Mouse (Mus musculus) embryonic facial prominence, embryonic 10.5 days (tissue): ENCODE data around the gene Calcoco2. TPM values are rescaled to one million over a fixed set of nuclear protein-coding genes. Genes with fewer than 3 reads are reported as not detected.

Experiments used
- DNase-seq: peaks from one replicate; pipeline ENCODE4 v3.0.0-alpha.2; 2017; ENCODE audit warnings: low spot score
- H3K27ac ChIP-seq: fragments of 300-500 bp; sonication (generic); replicated peaks from 2 replicates; pipeline ENCODE4 v1.5.1; 2016; ENCODE audit warnings: mild to moderate bottlenecking
- H3K27me3 ChIP-seq: fragments of 300-500 bp; sonication (generic); replicated peaks from 2 replicates; pipeline ENCODE4 v1.6.1; 2016; ENCODE audit warnings: low read depth, mild to moderate bottlenecking; ENCODE audit not compliant: poor library complexity, severe bottlenecking
- H3K36me3 ChIP-seq: fragments of 300-500 bp; sonication (generic); replicated peaks from 2 replicates; pipeline ENCODE4 v1.6.1; 2016; ENCODE audit warnings: mild to moderate bottlenecking, moderate library complexity
- H3K4me1 ChIP-seq: fragments of 300-500 bp; sonication (generic); 2 replicates; pipeline ENCODE4 v1.6.1; 2016
- H3K4me3 ChIP-seq: fragments of 300-500 bp; sonication (generic); 2 replicates; pipeline ENCODE4 v1.5.1; 2016; ENCODE audit warnings: mild to moderate bottlenecking, moderate library complexity
- H3K9me3 ChIP-seq: fragments of 300-500 bp; sonication (generic); 2 replicates; pipeline ENCODE4 v1.6.1; 2016; ENCODE audit warnings: mild to moderate bottlenecking
- WGBS: fragments of 180-500 bp; shearing (Covaris S2); methylation state at CpG from one replicate; pipeline ENCODE4 v1.1.7; 2016; 5-methylcytosine and 5-hydroxymethylcytosine counted together
- polyA plus RNA-seq: library from polyadenylated mRNA; unstranded; fragments of >200 nt; fragmentation: Nextera tagmentation; extraction: Ambion mirVana; gene quantifications from 2 replicates; pipeline ENCODE4 v1.2.1, GENCODE M21; 2016

Calcoco2 gene
- polyA plus RNA-seq, 1 experiment from 2014 or later = not detected

DNA sequence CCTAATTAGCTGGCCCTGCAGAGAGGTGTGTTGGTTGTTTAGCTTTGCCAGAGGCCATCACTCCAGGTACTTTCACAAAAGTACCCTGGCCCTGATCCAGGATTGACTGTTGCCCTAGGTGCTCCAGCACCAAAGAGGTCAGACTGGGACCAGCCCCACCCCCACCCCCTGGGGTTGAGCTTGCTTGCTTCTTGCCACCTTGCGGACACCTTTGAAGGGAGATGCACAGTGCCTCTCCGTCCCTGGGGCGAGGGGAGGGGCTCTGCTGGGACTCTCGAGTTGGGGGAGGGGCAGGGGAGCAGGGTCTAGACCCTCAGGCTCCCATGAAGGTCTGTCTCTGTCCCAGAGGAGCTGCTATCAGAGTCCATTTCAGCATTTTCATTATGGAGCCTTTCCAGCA is 61.8 kb downstream of the Calcoco2 start:
- Histone ChIP-seq H3K27ac (no peak overlapping the region), H3K4me1 (no peaks in the 10 kb centered on the region), H3K9me3 (no peaks in the 10 kb centered on the region), H3K36me3 (peaks cover 94% of the 10 kb centered on the region), H3K4me3 (no peak overlapping the region), H3K27me3 (no peaks in the 10 kb centered on the region)
- WGBS = 80% methylated on average over 4 of the region's 4 CpGs
- DNase-seq = no peak

Other genes with a start within 250 kb of the Calcoco2 start
- gene B4galnt2, start 197.1 kb downstream of the Calcoco2 start, polyA plus RNA-seq = 0.09 and 0.16 TPM in 2 replicates
- 173 and 197 TPM in 2 replicates for gene Igf2bp1, start 106.0 kb downstream of the Calcoco2 start, polyA plus RNA-seq
- gene Gip, start 87.4 kb downstream of the Calcoco2 start, polyA plus RNA-seq = not detected in 2 replicates
- gene Snf8, start 77.1 kb downstream of the Calcoco2 start, polyA plus RNA-seq = 106 and 107 TPM in 2 replicates
- 34.3 and 35.2 TPM in 2 replicates for gene Ube2z, start 46.6 kb downstream of the Calcoco2 start, polyA plus RNA-seq
- 596 and 634 TPM in 2 replicates for gene Atp5g1, start 36.3 kb downstream of the Calcoco2 start, polyA plus RNA-seq
- gene Ttll6, start 21.8 kb upstream of the Calcoco2 start, polyA plus RNA-seq = not detected in 2 replicates
- not detected in 2 replicates for gene Hoxb13, start 82.4 kb upstream of the Calcoco2 start, polyA plus RNA-seq
- gene Hoxb9, start 159.5 kb upstream of the Calcoco2 start, polyA plus RNA-seq = not detected in 2 replicates
- gene Hoxb8, start 169.9 kb upstream of the Calcoco2 start, polyA plus RNA-seq = not detected in 2 replicates
- gene Hoxb7, start 174.7 kb upstream of the Calcoco2 start, polyA plus RNA-seq = not detected in 2 replicates
- gene Hoxb6, start 180.5 kb upstream of the Calcoco2 start, polyA plus RNA-seq = 0.15 TPM in 1 of 2 replicates, not detected in the other
- 0.07 and 0.28 TPM in 2 replicates for gene Hoxb5, start 191.4 kb upstream of the Calcoco2 start, polyA plus RNA-seq
- 0.09 and 0.23 TPM in 2 replicates for gene Hoxb4, start 206.3 kb upstream of the Calcoco2 start, polyA plus RNA-seq
- gene Hoxb3, start 211.4 kb upstream of the Calcoco2 start, polyA plus RNA-seq = 0.69 and 3.4 TPM in 2 replicates
- gene Hoxb2, start 238.6 kb upstream of the Calcoco2 start, polyA plus RNA-seq = 5.8 and 17.0 TPM in 2 replicates